Mouse (Mus musculus) right cerebral cortex, postnatal 14 days (tissue): ENCODE data around the gene Prokr2.
A peak's percentile ranks its signal among the peaks of the same experiment; 100 is the strongest.
"Not testable (repeated sequence)": the region's sequence is repeated elsewhere in the genome, so short reads cannot be mapped to it uniquely, and the experiment has no call there.

Source experiments
- DNase-seq: peaks from one replicate; pipeline ENCODE4 v3.0.0; 2022

Prokr2 gene

GRCm38 (mm10) chr2:132337202-132337601 lies 48.0 kb downstream of the Prokr2 start:
- no peak for DNase-seq

GRCm38 (mm10) chr2:132323541-132323940 lies 61.7 kb downstream of the Prokr2 start:
- DNase-seq = no peak

- DNase-seq = no peak
Measured at GRCm38 (mm10) chr2:132320516-132320915, 64.7 kb downstream of the Prokr2 start.

GRCm38 (mm10) chr2:132317178-132317577 lies 68.1 kb downstream of the Prokr2 start:
- no peak for DNase-seq

GRCm38 (mm10) chr2:132316041-132316808 lies 69.0 kb downstream of the Prokr2 start:
- DNase-seq = peak; percentile 66

- not testable (repeated sequence) for DNase-seq
Measured at GRCm38 (mm10) chr2:132314057-132314456, 71.2 kb downstream of the Prokr2 start.

GRCm38 (mm10) chr2:132313568-132313967 lies 71.7 kb downstream of the Prokr2 start:
- no peak for DNase-seq

GRCm38 (mm10) chr2:132312616-132313015 lies 72.6 kb downstream of the Prokr2 start:
- no peak for DNase-seq

GRCm38 (mm10) chr2:132309398-132309930 lies 75.8 kb downstream of the Prokr2 start:
- DNase-seq = no peak

GRCm38 (mm10) chr2:132308829-132309228 lies 76.4 kb downstream of the Prokr2 start:
- DNase-seq = no peak

- no peak for DNase-seq
Measured at GRCm38 (mm10) chr2:132307213-132307843, 77.9 kb downstream of the Prokr2 start.

- no peak for DNase-seq
Measured at GRCm38 (mm10) chr2:132305988-132306387, 79.3 kb downstream of the Prokr2 start.

GRCm38 (mm10) chr2:132305165-132305564 lies 80.1 kb downstream of the Prokr2 start:
- DNase-seq = no peak

- DNase-seq = no peak
Measured at GRCm38 (mm10) chr2:132301436-132301835, 83.8 kb downstream of the Prokr2 start.

GRCm38 (mm10) chr2:132298250-132298649 lies 87.0 kb downstream of the Prokr2 start:
- DNase-seq = no peak

GRCm38 (mm10) chr2:132293694-132294450 lies 91.4 kb downstream of the Prokr2 start:
- no peak for DNase-seq

- no peak for DNase-seq
Measured at GRCm38 (mm10) chr2:132292083-132292482, 93.2 kb downstream of the Prokr2 start.

GRCm38 (mm10) chr2:132291265-132291664 lies 94.0 kb downstream of the Prokr2 start:
- no peak for DNase-seq

GRCm38 (mm10) chr2:132290808-132291207 lies 94.4 kb downstream of the Prokr2 start:
- no peak for DNase-seq

- not testable (repeated sequence) for DNase-seq
Measured at GRCm38 (mm10) chr2:132289213-132289612, 96.0 kb downstream of the Prokr2 start.
